Mouse (Mus musculus) lung, embryonic 14.5 days (tissue): ENCODE results near the gene Prss22. TPM values are rescaled to one million over a fixed set of nuclear protein-coding genes. Genes with fewer than 3 reads are reported as not detected.

ENCODE experiments used
- ATAC-seq: fragments of 200-750 bp; cut with Nextera tagmentation; 2 replicates; pipeline ENCODE4 v1.8.0; 2017; ENCODE audit warnings: mild to moderate bottlenecking, moderate TSS enrichment, moderate library complexity; ENCODE audit not compliant: insufficient read depth
- DNase-seq: peaks from one replicate; pipeline ENCODE4 v3.0.0-alpha.2; 2015
- H3K27ac ChIP-seq: fragments of 300-500 bp; sonication (generic); 2 replicates; pipeline ENCODE4 v1.5.1; 2014; ENCODE audit warnings: low read depth, mild to moderate bottlenecking, moderate library complexity
- H3K27me3 ChIP-seq: fragments of 300-500 bp; sonication (generic); 2 replicates; pipeline ENCODE4 v1.6.1; 2014; ENCODE audit warnings: low read length, control low read depth; ENCODE audit not compliant: insufficient read depth
- H3K36me3 ChIP-seq: fragments of 300-500 bp; sonication (generic); 2 replicates; pipeline ENCODE4 v1.6.1; 2014; ENCODE audit warnings: control low read depth; ENCODE audit not compliant: insufficient read depth
- H3K4me1 ChIP-seq: fragments of 300-500 bp; sonication (generic); 2 replicates; pipeline ENCODE4 v1.6.1; 2014; ENCODE audit warnings: antibody characterized with exemption, control low read depth; ENCODE audit not compliant: insufficient read depth
- H3K4me2 ChIP-seq: fragments of 300-500 bp; sonication (generic); 2 replicates; pipeline ENCODE4 v1.6.1; 2014; ENCODE audit warnings: mild to moderate bottlenecking
- H3K4me3 ChIP-seq: fragments of 300-500 bp; sonication (generic); 2 replicates; pipeline ENCODE4 v1.5.1; 2014; ENCODE audit warnings: low read depth, low read length
- H3K9ac ChIP-seq: fragments of 300-500 bp; sonication (generic); 2 replicates; pipeline ENCODE4 v1.6.1; 2014
- H3K9me3 ChIP-seq: fragments of 300-500 bp; sonication (generic); 2 replicates; pipeline ENCODE4 v1.6.1; 2016; ENCODE audit warnings: low read depth, low read length, control low read depth
- CTCF ChIP-seq: IDR thresholded peaks from 2 replicates; pipeline ENCODE4 v1.5.1; 2016; ENCODE audit warnings: antibody characterized with exemption, low read depth
- WGBS: fragments of 180-500 bp; shearing (Covaris S2); extraction: QIAGEN DNeasy Blood & Tissue Kit; methylation state at CpG from one replicate; pipeline ENCODE4 v1.1.7; 2014; 5-methylcytosine and 5-hydroxymethylcytosine counted together
- polyA plus RNA-seq: library from polyadenylated mRNA; unstranded; fragments of >200 nt; fragmentation: Nextera tagmentation; extraction: Ambion mirVana; gene quantifications from 2 replicates; pipeline ENCODE4 v1.2.1, GENCODE M21; 2014

Gene Prss22
- polyA plus RNA-seq, 1 experiment from 2014 or later: 2.1 TPM

DNA sequence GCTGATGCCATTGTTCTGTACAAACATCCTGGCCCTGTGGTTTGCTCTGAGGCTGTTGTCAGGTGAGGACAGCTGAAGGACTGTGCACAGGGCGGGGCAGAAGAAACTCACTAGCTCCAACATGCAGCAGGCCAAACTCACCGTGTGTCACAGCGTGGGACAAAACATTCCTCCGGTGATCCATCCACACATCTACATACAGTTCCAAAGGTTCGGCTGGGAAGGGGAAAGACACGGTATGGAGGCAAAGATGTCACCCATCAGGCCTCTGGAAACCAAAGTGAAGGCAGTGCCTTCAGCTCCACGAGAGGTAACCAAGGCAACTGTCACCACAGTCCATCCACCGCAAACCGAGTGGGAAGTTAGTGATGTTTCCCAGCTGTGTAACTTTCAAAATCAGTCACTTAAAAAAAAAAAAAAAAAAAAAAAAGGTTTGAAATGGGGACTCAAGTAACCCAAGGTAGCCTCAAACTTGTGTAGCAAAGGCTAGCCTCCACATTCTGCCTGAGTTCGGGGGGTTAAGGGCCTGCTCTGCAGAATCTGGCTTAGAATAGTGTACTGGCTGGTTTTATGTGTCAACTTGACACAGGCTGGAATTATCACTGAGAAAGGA lies 17.5 kb downstream of the Prss22 start, which contains the start of gene Prss30:
Prss30 (minus strand) TSS at position 270 of the 613 bp plus-strand sequence.
- no peak within 1 kb of the TSS for H3K4me3 ChIP-seq
- no peak within 1 kb of the TSS for H3K4me2 ChIP-seq
- H3K27ac ChIP-seq: no peak within 1 kb of the TSS
- H3K36me3 ChIP-seq: no peaks in the 10 kb centered on the region
- no peak for TF ChIP-seq CTCF
- ATAC-seq: no peak
- H3K4me1 ChIP-seq: no peaks in the 10 kb centered on the region
- 44% methylated on average over 10 of the region's 10 CpGs for WGBS
- peak; percentile 30 for DNase-seq
- H3K27me3 ChIP-seq: no peaks in the 10 kb centered on the region
- no peaks in the 10 kb centered on the region for H3K9me3 ChIP-seq
- H3K9ac ChIP-seq: no peak within 1 kb of the TSS

GRCm38 (mm10) chr17:23979471-23979870 lies 18.4 kb downstream of the Prss22 start:
- H3K4me2 ChIP-seq: no peak overlapping the region
- no peak for DNase-seq
- no peak overlapping the region for H3K4me3 ChIP-seq
- no peaks in the 10 kb centered on the region for H3K9me3 ChIP-seq
- no peak overlapping the region for H3K9ac ChIP-seq
- WGBS: 51% methylated on average over 3 of the region's 3 CpGs
- no peak overlapping the region for H3K27ac ChIP-seq
- no peaks in the 10 kb centered on the region for H3K27me3 ChIP-seq
- H3K4me1 ChIP-seq: no peaks in the 10 kb centered on the region
- TF ChIP-seq CTCF: no peak
- ATAC-seq: no peak
- H3K36me3 ChIP-seq: no peaks in the 10 kb centered on the region

GRCm38 (mm10) chr17:23976665-23977064 lies 21.2 kb downstream of the Prss22 start:
- Histone ChIP-seq H3K27me3 (no peaks in the 10 kb centered on the region), H3K36me3 (no peaks in the 10 kb centered on the region), H3K4me2 (no peak overlapping the region), H3K9ac (no peak overlapping the region), H3K27ac (no peak overlapping the region), H3K4me3 (no peak overlapping the region), H3K4me1 (no peaks in the 10 kb centered on the region), H3K9me3 (no peaks in the 10 kb centered on the region)
- WGBS: 70% methylated on average over 4 of the region's 4 CpGs
- DNase-seq (no peak), ATAC-seq (no peak)
- TF ChIP-seq CTCF: no peak

- no peak for TF ChIP-seq CTCF
- H3K4me1 ChIP-seq: no peaks in the 10 kb centered on the region
- no peak overlapping the region; the same call in 1 of the 2 replicates for H3K9ac ChIP-seq
- ATAC-seq: no peak
- H3K36me3 ChIP-seq: no peaks in the 10 kb centered on the region
- no peak overlapping the region for H3K4me3 ChIP-seq
- no peaks in the 10 kb centered on the region for H3K9me3 ChIP-seq
- no peak overlapping the region for H3K27ac ChIP-seq
- no peak overlapping the region for H3K4me2 ChIP-seq
- 73% methylated on average over 9 of the region's 9 CpGs for WGBS
- no peak for DNase-seq
- H3K27me3 ChIP-seq: no peaks in the 10 kb centered on the region
These were observed 26.6 kb downstream of the Prss22 start for GRCm38 (mm10) chr17:23971315-23971714.

DNA sequence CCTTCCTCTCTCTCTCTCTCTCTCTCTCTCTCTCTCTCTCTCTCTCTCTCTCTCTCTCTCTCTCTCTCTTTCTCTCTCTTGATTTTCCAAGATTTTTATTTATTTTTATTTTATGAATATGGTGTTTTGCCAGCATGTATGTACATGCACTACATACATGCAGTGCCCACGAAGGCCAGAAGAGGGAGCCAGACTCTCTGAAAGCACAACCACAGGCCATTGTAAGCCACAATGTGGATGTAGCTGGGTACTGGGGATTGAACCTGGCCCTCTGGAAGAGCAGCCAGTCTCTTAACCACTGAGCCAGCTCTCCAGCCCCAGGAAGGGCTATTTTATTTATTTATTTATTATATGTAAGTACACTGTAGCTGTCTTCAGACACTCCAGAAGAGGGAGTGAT lies 28.7 kb downstream of the Prss22 start:
- Histone ChIP-seq H3K27me3 (no peaks in the 10 kb centered on the region), H3K9me3 (no peaks in the 10 kb centered on the region), H3K4me2 (no peak overlapping the region), H3K27ac (no peak overlapping the region), H3K9ac (no peak overlapping the region), H3K4me3 (no peak overlapping the region), H3K36me3 (no peaks in the 10 kb centered on the region), H3K4me1 (no peaks in the 10 kb centered on the region)
- peak; percentile 82 for TF ChIP-seq CTCF
- 0% methylated on average over 1 of the region's 1 CpGs for WGBS
- ATAC-seq (peak; percentile 60; the same call in 1 of the 2 replicates), DNase-seq (peak; percentile 87)

- no peak for TF ChIP-seq CTCF
- Histone ChIP-seq H3K4me3 (no peak overlapping the region), H3K9me3 (no peaks in the 10 kb centered on the region), H3K9ac (no peak overlapping the region), H3K4me1 (no peaks in the 10 kb centered on the region), H3K27me3 (no peaks in the 10 kb centered on the region), H3K27ac (no peak overlapping the region), H3K4me2 (no peak overlapping the region), H3K36me3 (no peaks in the 10 kb centered on the region)
- DNase-seq: no peak
- ATAC-seq: no peak
- 50% methylated on average over 2 of the region's 2 CpGs for WGBS
These were observed 29.1 kb downstream of the Prss22 start for GRCm38 (mm10) chr17:23968780-23969179.

DNA sequence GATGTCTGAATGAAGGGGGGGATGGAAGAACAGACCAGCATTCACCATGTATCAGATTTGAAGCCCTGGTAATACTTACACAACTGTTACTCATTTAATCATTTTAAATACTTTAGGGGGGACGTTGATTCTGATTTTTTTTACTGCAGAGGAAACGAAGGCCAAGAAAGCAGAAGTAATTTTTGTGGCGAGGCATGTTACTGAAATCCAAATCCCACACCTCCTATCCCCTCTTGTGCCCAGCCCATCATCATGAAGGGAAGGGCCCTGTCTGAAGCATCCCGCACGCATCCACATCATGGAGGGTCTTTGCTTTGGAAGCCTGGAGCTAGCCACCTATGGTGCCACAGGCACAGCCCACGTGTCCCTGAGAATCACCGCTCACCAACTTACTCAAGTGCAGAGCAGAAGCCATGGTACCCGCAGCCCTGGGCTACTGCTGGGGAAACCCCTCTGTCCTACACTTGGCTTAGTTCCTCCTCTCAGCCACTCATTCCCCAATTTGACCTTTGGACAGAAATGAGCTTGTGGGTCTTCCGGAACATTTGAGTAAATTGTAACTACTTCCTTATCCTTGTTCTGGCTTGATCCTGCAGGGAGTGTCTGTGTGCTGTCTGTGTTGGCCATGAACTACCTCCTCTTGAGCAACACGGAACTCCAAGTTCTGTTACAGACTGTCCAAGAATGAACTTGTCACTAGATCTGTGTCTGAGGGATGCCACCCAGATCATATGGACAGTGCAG lies 31.1 kb downstream of the Prss22 start:
- Histone ChIP-seq H3K4me3 (no peak overlapping the region), H3K4me1 (no peaks in the 10 kb centered on the region), H3K9me3 (no peaks in the 10 kb centered on the region), H3K27ac (no peak overlapping the region), H3K36me3 (no peaks in the 10 kb centered on the region), H3K4me2 (no peak overlapping the region), H3K27me3 (no peaks in the 10 kb centered on the region), H3K9ac (no peak overlapping the region)
- ATAC-seq (no peak), DNase-seq (no peak)
- 76% methylated on average over 10 of the region's 10 CpGs for WGBS
- TF ChIP-seq CTCF: no peak
